Mouse (Mus musculus) lung, postnatal 14 days (tissue): ENCODE measurements around the gene Mical2.
A peak's percentile ranks its signal among the peaks of the same experiment; 100 is the strongest.

Experiments
- DNase-seq: peaks from one replicate; pipeline ENCODE4 v3.0.0; 2021

Gene Mical2

DNA sequence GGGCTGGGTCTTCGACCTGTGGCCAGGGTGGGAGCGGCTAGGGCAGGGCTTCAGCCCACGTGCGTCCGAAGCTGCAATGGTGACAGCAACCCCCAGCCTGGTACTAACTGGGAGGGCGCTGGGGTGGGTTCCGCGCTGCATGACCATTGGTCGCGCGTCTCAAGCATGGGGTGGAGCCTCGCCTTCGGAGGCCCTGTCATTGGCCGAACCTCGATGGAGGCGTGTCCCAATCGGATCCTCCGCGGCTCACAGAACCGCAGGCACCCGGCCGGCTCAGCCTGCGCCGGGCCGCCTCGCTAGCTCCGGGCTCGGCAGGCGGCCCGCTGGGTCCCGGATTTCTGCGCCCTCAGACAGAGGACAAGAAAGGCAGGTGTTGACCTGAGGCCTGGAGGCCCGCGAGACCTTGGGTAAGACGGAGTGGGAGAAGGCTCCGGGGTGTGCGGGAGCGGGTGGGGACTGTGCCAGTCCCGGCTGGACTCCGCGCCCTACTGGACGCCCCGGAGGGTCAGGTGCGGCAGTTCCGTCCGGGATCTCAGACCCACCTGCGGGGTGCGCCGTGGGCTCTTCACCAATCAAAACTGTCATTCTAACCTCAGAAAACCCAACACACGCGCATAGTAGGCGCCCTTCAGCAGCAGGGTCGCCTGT is at the start of gene Mical2:
Gene Mical2 (plus strand): TSS at position 242 of the 648 bp plus-strand sequence.
- peak; percentile 92 for DNase-seq

DNA sequence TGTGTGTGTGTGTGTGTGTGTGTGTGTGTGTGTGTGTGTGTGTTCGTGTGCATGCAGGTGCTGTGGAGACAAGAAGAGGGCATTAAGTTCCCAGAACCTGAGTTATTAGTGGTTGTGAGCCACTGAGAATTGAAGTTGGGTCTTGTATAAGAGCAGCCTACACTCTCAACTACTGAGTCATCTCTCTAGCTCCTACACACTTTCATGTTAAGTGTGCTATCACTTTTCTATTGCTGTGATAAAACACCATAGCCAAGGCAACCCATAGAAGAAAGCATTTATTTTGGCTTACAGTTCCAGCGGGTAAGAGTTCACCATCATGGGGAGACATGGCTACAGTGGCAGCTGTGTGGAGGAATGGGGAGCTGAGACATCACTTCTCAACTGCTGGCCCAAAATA is 49.0 kb upstream of the Mical2 start:
- DNase-seq = no peak

- DNase-seq = peak; percentile 89
Measured at GRCm38 (mm10) chr7:112180235-112180705, 45.4 kb upstream of the Mical2 start.

GRCm38 (mm10) chr7:112183258-112183841 is 42.3 kb upstream of the Mical2 start:
- DNase-seq = peak; percentile 91

DNA sequence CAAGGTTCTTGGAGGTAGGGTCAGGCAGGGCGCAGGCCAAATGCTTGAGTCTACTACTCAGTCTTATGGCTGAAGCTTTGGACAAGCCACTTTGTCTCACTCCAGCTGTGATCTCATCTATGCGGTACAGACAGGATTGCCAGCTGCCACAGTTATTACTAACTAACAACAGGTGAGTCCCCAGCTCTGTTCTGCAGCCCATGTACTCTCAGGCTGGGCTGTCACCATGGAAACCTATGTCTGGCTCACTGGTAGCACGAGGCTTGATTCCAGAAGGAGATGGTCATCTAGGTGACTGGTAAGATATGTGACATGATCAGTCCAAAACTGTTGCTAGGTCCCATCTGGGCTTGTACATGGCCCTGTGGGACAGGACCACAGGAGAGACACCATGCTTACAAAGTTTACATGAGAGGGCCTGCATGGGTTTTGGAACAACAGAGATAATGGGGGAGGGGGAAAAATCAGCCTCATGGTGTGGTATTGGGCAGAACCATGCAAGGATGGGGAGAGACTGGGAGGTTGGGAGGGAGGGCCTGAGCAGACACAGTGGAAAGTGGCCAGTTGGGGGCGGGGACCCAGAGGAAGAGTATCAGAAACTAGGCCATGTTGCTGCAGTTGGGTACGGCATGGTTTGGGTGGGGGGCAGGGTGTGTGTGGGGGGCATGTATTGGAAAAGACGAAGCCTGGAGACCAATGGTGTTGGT is 41.0 kb upstream of the Mical2 start:
- DNase-seq = no peak

GRCm38 (mm10) chr7:112185226-112185745 is 40.4 kb upstream of the Mical2 start:
- peak; percentile 33 for DNase-seq

GRCm38 (mm10) chr7:112186871-112187270 is 38.8 kb upstream of the Mical2 start:
- DNase-seq = no peak

DNA sequence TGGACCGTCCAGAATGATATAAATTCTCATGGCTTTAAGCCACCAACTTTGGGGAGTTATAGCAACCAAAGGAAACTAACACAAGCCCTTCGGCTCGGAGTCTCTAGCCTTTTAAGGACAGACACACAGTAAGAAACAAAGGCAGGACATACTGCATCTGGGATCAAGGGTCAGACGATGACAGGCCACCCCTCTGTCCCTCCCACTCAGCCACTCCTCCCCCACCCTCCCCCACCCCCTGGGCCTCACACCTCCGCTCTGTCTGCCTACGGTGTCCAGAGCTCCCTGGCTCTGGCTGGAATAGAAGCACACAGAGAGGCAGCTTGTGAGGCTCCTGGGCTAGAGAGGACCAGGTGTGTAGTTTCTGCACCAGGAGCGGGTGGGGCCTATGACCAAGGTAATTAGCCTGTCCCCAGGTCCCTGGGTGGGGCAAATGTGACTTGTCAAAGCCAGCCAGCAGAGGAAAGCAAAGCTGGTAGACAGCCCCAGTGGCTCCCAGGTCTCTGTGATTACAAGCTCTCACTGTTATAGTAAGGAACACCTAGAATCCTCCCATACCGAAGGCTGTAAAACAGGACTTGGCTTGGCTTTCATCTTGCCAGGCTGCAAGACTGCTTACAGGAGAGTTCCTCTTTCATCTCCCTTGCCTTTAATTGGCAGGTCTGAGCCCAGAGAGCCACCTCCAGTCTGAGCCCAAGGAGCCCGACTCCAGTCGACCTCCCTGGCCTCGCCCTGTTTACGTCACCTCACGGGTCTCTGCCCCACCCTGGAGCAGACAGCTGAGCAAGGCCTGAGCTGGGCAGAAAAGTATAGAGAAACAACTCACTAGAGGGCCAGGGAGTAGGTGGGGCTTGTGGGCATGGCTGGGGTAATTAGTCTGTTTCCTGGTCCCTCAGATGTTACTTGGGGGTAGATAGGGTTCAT is 37.9 kb upstream of the Mical2 start:
- no peak for DNase-seq

DNA sequence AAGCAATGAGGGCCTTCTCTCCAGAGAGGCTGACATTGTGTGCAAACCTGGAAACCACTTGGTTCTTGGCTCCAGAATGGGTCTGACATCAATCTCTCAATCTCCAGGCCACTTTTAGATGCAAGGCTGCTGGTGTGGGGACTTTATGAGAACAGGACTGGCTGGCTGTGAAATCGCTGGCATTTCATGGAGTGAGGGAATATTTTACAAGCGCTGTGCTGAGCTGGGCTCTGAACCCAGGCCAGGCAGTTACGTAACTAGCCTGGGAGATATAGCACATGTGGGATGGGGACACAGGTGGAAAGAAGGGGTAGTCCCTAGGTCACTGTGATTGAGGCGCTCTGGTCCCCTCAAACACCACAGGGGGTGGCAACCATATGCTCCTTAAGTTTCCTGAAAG is 33.4 kb upstream of the Mical2 start:
- DNase-seq = peak; percentile 31

DNA sequence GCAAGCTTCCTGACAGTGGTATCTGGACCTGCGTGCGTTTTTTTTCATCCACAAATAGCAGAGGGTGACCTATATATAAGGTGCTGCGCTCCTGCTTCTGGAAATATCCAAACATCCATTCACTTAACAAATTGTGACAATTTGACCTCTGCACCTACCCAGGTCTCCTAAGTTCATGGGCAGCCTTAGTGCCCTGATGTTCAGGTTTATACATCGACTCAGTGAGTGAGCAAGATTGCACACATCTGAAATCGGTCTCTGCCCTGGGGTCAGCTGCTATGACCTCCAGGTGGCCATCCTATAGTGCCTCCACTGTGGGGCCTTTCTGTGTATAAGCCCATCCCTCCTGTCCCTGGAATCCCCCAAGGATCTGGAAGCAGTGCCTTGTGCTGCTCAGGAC is 32.9 kb upstream of the Mical2 start:
- DNase-seq = no peak

DNA sequence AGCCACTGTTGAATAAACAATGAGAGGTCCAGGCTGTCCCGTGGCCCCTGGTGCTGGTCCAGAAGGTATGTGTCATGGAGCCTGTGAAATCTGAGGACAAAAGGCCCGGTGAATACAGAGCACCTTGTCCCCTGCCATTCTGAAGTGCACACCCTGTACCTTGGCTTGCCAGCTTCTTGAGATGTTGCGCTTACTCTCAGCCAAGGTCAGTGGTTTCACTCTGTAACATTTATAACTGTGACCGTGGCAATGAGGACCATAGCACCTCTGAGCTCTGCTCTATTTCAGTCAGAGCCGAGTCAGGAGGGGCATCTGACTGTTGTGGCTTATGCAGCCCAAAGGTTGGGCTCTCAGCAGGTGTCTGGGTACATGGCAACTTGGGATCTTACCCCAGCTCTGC is 31.4 kb upstream of the Mical2 start:
- DNase-seq = no peak

DNA sequence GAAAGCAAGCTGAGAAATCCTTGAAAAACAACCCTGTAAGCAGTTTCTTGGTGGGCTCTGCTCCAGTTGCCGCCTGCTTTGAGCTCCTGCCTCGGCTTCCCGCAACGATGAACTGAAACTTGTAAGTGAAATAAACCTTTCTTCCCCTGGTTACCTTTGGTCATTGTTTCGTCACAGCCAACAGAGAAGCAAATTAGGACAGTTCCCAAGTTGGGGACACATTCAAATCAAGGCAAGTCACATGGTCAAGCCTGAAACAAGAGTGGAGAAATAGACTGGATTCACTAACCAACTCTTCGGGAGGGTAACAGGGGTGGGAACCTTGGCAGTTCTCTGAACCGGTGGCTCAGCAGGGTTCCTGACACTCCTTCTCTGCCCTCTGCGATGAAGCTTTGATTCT is 28.2 kb upstream of the Mical2 start:
- no peak for DNase-seq

- no peak for DNase-seq
Measured at GRCm38 (mm10) chr7:112199343-112199742, 26.3 kb upstream of the Mical2 start.

DNA sequence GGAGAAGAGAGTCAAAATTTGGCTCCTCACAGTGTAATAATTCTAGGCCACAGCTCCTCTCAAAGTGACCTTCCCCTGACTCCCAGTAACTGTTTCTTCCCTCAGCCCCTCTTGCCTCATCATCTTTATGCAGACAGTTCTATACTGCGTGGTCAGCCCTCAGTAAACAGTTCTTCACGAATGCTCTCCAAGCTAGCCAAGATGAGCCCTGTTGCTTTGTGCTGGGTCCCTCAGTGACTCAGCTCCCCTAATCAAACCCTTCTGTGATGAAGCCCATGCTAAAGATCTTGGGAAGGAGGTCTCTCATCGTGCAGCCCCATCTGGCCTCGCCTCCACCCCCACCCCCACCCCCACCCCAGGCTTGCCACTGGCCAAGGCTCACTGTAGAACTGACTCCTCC is 24.9 kb upstream of the Mical2 start:
- DNase-seq = no peak

GRCm38 (mm10) chr7:112202194-112202593 is 23.5 kb upstream of the Mical2 start:
- DNase-seq = no peak

DNA sequence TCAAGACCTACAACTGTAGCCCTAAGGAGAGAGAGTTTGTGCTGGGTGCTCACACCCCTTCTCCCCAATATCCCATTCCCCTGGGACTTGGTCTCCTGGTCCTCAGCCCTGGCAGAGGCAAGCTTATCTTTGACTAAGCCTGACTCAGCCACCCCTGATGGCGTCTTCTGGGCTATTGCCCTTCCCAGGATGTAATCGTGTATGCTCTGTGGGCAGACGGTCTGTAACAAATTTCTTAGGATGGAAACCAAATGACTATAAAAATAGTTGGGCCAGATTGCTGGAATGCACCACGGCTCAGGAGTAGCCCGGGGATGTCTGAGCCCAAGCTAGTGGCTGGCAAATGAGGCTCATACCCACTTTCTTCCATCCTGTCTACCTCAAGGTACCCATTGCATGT is 22.8 kb upstream of the Mical2 start:
- DNase-seq = no peak

- DNase-seq = no peak
Measured at GRCm38 (mm10) chr7:112203937-112204336, 21.7 kb upstream of the Mical2 start.

DNA sequence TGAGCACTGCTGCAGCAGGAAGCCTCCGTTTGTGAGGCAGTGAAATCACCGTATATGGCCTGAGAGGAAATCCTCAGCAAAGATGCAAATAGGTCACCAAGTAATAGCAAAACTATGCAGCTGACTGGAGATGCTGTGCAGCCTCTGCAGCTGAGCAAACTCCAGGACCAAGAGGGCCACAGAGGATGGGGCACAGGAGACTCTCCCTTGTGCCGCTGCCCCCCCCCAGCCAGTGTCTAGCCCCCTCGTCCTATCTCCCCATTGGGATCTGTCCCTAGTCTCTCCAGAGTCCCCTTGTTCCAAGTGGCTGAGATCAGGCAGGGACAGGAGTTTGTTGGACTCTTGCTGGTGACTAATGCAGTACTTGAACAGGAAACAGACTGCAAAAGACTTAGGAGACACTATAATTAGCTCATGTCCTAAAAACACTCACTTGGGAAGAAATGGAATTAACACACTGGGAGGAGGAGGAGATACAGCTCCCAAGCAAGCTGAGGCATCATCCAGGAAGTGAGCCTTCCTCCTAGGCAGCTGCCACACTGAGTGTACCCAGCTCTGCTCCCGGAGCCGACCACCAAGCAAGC is 21.2 kb upstream of the Mical2 start:
- DNase-seq = no peak

- no peak for DNase-seq
Measured at GRCm38 (mm10) chr7:112205513-112205912, 20.1 kb upstream of the Mical2 start.

DNA sequence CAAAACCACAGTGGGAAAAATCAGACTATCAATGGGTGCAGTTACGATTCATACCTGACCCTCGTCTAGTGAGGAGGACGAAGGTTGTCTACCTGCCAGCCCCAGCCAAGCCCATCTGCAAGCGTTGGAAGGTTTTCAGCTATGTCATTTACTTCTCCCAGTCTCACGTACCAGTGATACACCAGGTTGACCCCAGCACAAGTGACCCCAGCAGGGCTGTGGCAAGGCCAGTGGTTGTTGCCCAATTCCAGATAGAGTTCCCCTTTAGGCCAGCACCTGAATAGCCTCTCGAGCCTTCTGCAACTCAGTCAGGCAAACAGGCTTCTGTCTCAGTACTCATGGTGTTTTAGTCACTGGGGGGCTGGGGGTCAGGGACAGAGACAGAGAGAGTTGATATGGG is 17.9 kb upstream of the Mical2 start:
- no peak for DNase-seq

DNA sequence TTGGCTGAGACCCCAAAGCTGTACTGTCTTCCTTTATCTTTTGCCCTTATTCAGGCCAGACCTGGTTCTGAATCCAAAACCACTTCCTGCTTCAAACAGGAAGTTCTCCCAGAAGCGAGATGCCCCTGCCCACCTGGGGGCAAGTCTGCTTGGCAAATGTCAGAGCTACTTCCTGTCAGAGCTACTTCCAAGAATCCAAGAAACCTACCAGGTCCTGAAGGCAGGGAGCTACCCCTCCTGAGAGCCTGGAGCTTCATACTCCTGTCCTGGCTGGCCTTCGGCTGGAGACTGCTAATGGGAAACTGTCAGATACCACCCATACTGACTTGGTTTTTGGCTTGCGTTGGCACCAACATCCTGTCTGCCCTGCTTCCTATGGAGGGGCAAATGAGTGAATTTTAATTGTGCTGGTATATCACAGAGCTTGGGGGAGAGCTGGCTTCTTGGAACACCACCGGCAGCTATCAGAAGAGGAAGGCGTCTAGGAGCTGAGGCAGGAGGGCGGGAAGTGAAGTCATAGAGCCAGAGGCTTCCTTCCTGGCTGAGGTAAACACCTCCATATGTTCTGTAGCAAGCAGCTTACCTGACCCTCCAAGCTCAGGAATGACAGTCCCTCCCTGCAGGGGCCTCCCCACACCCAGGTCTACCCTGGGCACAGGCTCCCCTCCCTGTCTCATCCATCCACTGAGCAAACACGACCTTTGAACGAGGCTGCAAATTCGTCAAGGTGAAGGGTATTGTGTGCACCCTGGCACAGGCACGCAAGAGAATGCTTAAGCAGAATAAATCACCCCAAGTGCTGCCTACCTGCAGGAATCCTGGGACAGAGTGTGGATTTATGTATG is 17.1 kb upstream of the Mical2 start:
- no peak for DNase-seq

DNA sequence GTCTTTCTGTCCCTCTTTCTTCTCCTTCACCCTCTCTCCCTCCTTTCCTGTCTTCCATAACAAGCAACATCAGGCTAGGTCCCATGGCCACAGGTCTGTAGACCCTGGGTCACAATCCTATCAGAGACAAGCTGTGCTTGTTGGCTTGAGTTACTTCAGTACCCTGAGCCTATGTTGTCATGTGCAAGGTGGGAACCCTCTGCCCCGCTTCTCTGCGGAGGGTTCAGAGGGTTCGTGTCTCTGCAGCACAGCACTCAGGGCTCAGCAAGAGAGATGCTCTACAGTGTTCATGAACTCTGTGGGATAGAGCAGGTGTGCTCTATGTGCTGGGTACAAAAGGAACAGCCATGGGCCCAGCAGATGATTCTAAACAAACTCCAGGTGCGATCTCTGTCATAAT is 16.0 kb upstream of the Mical2 start:
- no peak for DNase-seq
